ENCODE assay signal across 28 mouse cellular contexts in the genomic region with DNA sequence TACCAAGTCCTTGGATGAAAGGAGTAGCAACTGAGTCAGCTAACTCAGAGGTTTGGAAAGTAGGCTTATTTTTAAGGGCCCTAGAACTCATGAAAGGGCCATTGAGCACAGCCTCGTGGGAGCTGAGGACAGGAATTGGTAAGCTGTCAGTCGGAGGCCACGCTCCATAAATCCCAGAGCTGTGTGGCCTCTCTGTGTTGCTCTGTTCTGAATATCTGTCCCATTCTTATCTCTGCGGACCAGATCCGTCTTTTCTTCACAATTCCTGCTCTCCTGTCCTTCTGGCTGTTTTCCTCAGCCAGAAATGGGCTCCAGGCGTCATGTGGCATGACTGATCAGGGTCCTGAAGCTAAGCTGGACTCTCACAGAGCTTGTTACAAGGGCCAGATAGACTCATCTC. TPM values are rescaled to one million over a fixed set of nuclear protein-coding genes. Genes with fewer than 3 reads are reported as not detected.
DNase-seq lines count a peak whose midpoint lies in the region; ATAC-seq and TF ChIP-seq lines count a peak whose summit lies in the region.
"Had no signal": no experiment of that assay in that cellular context is flagged by ENCODE, and none has a peak within 500 bp of the region (broad histone marks: within the 10 kb centered on the region; RNA-seq: fewer than 3 reads in every experiment).

No protein-coding gene starts in this region.

- ATAC-seq in heart, embryonic 11.5 days (replicated peaks; ENCODE audit: insufficient number of reproducible peaks, low FRiP score, low TSS enrichment): no peak
- peak; percentile 87 for ATAC-seq in kidney, embryonic 15.5 days (replicated peaks; ENCODE audit: low FRiP score)
- ATAC-seq in midbrain, embryonic 15.5 days (replicated peaks): peak; percentile 27; the same call in 1 of the 2 replicates
- no peak for ATAC-seq in midbrain, embryonic 14.5 days (ENCODE audit: low FRiP score, low TSS enrichment)
- ATAC-seq: forebrain, embryonic 15.5 days had no signal

- WGBS in heart, embryonic 10.5 days: 40% methylated on average over 6 of the region's 6 CpGs
- 41% methylated on average over 6 of the region's 6 CpGs for WGBS in heart, embryonic 11.5 days (ENCODE audit: insufficient replicate concordance)
- WGBS in kidney, embryonic 15.5 days: 23% methylated on average over 6 of the region's 6 CpGs
- 59% methylated on average over 6 of the region's 6 CpGs for WGBS in midbrain, embryonic 15.5 days
- WGBS in midbrain, embryonic 14.5 days: 49% methylated on average over 6 of the region's 6 CpGs

- H3K27me3 ChIP-seq in heart, embryonic 10.5 days (ENCODE audit: insufficient read depth, poor library complexity, severe bottlenecking): no peaks in the 10 kb centered on the region
- no peaks in the 10 kb centered on the region for H3K27me3 ChIP-seq in heart, embryonic 11.5 days (ENCODE audit: control insufficient read depth, insufficient read depth, low read length)
- no peaks in the 10 kb centered on the region; the same call in 1 of the 2 replicates for H3K27me3 ChIP-seq in kidney, embryonic 15.5 days
- H3K27me3 ChIP-seq in midbrain, embryonic 15.5 days (replicated peaks): no peaks in the 10 kb centered on the region
- no peaks in the 10 kb centered on the region for H3K27me3 ChIP-seq in midbrain, embryonic 14.5 days (ENCODE audit: control insufficient read depth, insufficient read depth, low read length)
- H3K27me3 ChIP-seq: embryonic facial prominence, embryonic 13.5 days; forebrain, embryonic 15.5 days; limb, embryonic 12.5 days; liver, embryonic 15.5 days; stomach, embryonic 15.5 days had no signal

- H3K36me3 ChIP-seq in heart, embryonic 10.5 days: no peaks in the 10 kb centered on the region
- no peaks in the 10 kb centered on the region for H3K36me3 ChIP-seq in heart, embryonic 11.5 days (ENCODE audit: control insufficient read depth, insufficient read depth, low read length)
- no peaks in the 10 kb centered on the region for H3K36me3 ChIP-seq in kidney, embryonic 15.5 days
- H3K36me3 ChIP-seq in midbrain, embryonic 15.5 days (replicated peaks): no peaks in the 10 kb centered on the region
- no peaks in the 10 kb centered on the region for H3K36me3 ChIP-seq in midbrain, embryonic 14.5 days (ENCODE audit: control insufficient read depth, insufficient read depth, low read length)
- H3K36me3 ChIP-seq: embryonic facial prominence, embryonic 13.5 days; forebrain, embryonic 10.5 days; forebrain, embryonic 15.5 days; G1E; hindbrain, embryonic 10.5 days; limb, embryonic 12.5 days; liver, embryonic 15.5 days; stomach, embryonic 15.5 days had no signal

- no peak for TF ChIP-seq POLR2A in brain, embryonic 14.5 days (IDR thresholded peaks at IDR 0.05; ENCODE audit: borderline replicate concordance, extremely low read depth, insufficient read depth, insufficient read length, poor library complexity, severe bottlenecking)

- no peaks in the 10 kb centered on the region for H3K4me1 ChIP-seq in heart, embryonic 10.5 days
- no peaks in the 10 kb centered on the region for H3K4me1 ChIP-seq in heart, embryonic 11.5 days (ENCODE audit: control insufficient read depth, insufficient read depth, low read length)
- peaks cover 9% of the 10 kb centered on the region; the same call in 1 of the 2 replicates for H3K4me1 ChIP-seq in kidney, embryonic 15.5 days
- no peaks in the 10 kb centered on the region for H3K4me1 ChIP-seq in midbrain, embryonic 15.5 days
- no peaks in the 10 kb centered on the region for H3K4me1 ChIP-seq in midbrain, embryonic 14.5 days (ENCODE audit: control insufficient read depth, insufficient read depth, low read length)
- H3K4me1 ChIP-seq: embryonic facial prominence, embryonic 13.5 days; forebrain, embryonic 10.5 days; forebrain, embryonic 15.5 days; hindbrain, embryonic 10.5 days; limb, embryonic 12.5 days; liver, embryonic 15.5 days; stomach, embryonic 15.5 days had no signal

- H3K9me3 ChIP-seq in heart, embryonic 10.5 days: no peaks in the 10 kb centered on the region
- H3K9me3 ChIP-seq in heart, embryonic 11.5 days (replicated peaks; ENCODE audit: control insufficient read depth, low read length): no peaks in the 10 kb centered on the region
- H3K9me3 ChIP-seq in kidney, embryonic 15.5 days (replicated peaks): no peaks in the 10 kb centered on the region
- no peaks in the 10 kb centered on the region for H3K9me3 ChIP-seq in midbrain, embryonic 15.5 days
- H3K9me3 ChIP-seq in midbrain, embryonic 14.5 days (ENCODE audit: control insufficient read depth, low read length): no peaks in the 10 kb centered on the region
- H3K9me3 ChIP-seq: embryonic facial prominence, embryonic 13.5 days; forebrain, embryonic 10.5 days; forebrain, embryonic 15.5 days; G1E; hindbrain, embryonic 10.5 days; limb, embryonic 12.5 days; liver, embryonic 15.5 days; stomach, embryonic 15.5 days had no signal

- no peak overlapping the region for H3K9ac ChIP-seq in heart, embryonic 11.5 days (ENCODE audit: low read depth, low read length)
- no peak overlapping the region for H3K9ac ChIP-seq in kidney, embryonic 15.5 days
- H3K9ac ChIP-seq in midbrain, embryonic 15.5 days: no peak overlapping the region
- H3K9ac ChIP-seq in midbrain, embryonic 14.5 days (replicated peaks; ENCODE audit: low read length): no peak overlapping the region
- H3K9ac ChIP-seq: embryonic facial prominence, embryonic 13.5 days; forebrain, embryonic 15.5 days; limb, embryonic 12.5 days; liver, embryonic 15.5 days; lung, embryonic 14.5 days; stomach, embryonic 15.5 days had no signal

- no peak overlapping the region for H3K4me3 ChIP-seq in heart, embryonic 10.5 days
- no peak overlapping the region for H3K4me3 ChIP-seq in heart, embryonic 11.5 days (ENCODE audit: low read depth, low read length)
- H3K4me3 ChIP-seq in kidney, embryonic 15.5 days (replicated peaks): no peak overlapping the region
- H3K4me3 ChIP-seq in midbrain, embryonic 15.5 days: no peak overlapping the region
- H3K4me3 ChIP-seq in midbrain, embryonic 14.5 days (replicated peaks; ENCODE audit: low read depth, low read length): no peak overlapping the region
- H3K4me3 ChIP-seq: embryonic facial prominence, embryonic 13.5 days; forebrain, embryonic 10.5 days; forebrain, embryonic 15.5 days; hindbrain, embryonic 10.5 days; left cerebral cortex, adult 2 months; limb, embryonic 12.5 days; liver, embryonic 15.5 days; stomach, embryonic 15.5 days had no signal

- DNase-seq in heart, embryonic 10.5 days (ENCODE audit: low spot score): peak; percentile 63
- no peak for DNase-seq in kidney, postnatal 10 days
- DNase-seq in midbrain, embryonic 14.5 days: no peak
- DNase-seq in brain, embryonic 14.5 days (ENCODE audit: low read depth): peak; percentile 1
- no peak for DNase-seq in MN1 (ENCODE audit: low spot score)
- DNase-seq: adrenal gland, postnatal 14 days; cerebellum, adult 18-20 months; cerebellum, postnatal 10 days; gastrocnemius, postnatal 25 days; heart, adult 18-20 months; heart, postnatal 14 days; kidney, adult 9 months; lung, embryonic 14.5 days; lung, postnatal 14 days; right cerebral cortex, postnatal 25 days; thymus, postnatal 14 days had no signal

- no peak overlapping the region for H3K27ac ChIP-seq in heart, embryonic 10.5 days
- no peak overlapping the region for H3K27ac ChIP-seq in heart, embryonic 11.5 days (ENCODE audit: low read depth, low read length)
- 0 out of 2 replicates have a peak overlapping the region, but pooled peaks have one; percentile 28 for H3K27ac ChIP-seq in kidney, embryonic 15.5 days
- no peak overlapping the region for H3K27ac ChIP-seq in midbrain, embryonic 15.5 days
- H3K27ac ChIP-seq in midbrain, embryonic 14.5 days (replicated peaks; ENCODE audit: low read depth, low read length): no peak overlapping the region
- H3K27ac ChIP-seq: embryonic facial prominence, embryonic 13.5 days; forebrain, embryonic 10.5 days; forebrain, embryonic 15.5 days; hindbrain, embryonic 10.5 days; left cerebral cortex, adult 2 months; limb, embryonic 12.5 days; liver, embryonic 15.5 days; stomach, embryonic 15.5 days had no signal

- TF ChIP-seq CTCF in brain, embryonic 14.5 days (IDR thresholded peaks at IDR 0.05; ENCODE audit: borderline replicate concordance, extremely low read depth, insufficient read depth, insufficient read length): no peak

- H3K4me2 ChIP-seq in heart, embryonic 11.5 days: no peak overlapping the region
- no peak overlapping the region for H3K4me2 ChIP-seq in kidney, embryonic 15.5 days
- H3K4me2 ChIP-seq in midbrain, embryonic 15.5 days: no peak overlapping the region
- H3K4me2 ChIP-seq in midbrain, embryonic 14.5 days (ENCODE audit: low read length): no peak overlapping the region
- H3K4me2 ChIP-seq: embryonic facial prominence, embryonic 13.5 days; forebrain, embryonic 15.5 days; limb, embryonic 12.5 days; liver, embryonic 15.5 days; lung, embryonic 14.5 days; stomach, embryonic 15.5 days had no signal

RNA-seq across cellular contexts. Expression of a gene that starts 58.6 kb away (rescaled TPM):
- polyA plus RNA-seq in heart, embryonic 10.5 days (2016; fragmentation: Nextera tagmentation; extraction: Ambion mirVana): 16.2 and 17.2 TPM in 2 replicates
- polyA plus RNA-seq in heart, embryonic 11.5 days (2014; fragmentation: Nextera tagmentation; extraction: Ambion mirVana): 16.0 and 17.9 TPM in 2 replicates
- polyA plus RNA-seq in kidney, embryonic 15.5 days (2015; fragmentation: Nextera tagmentation; extraction: Ambion mirVana): 11.4 and 13.0 TPM in 2 replicates
- polyA plus RNA-seq in midbrain, embryonic 15.5 days (2015; fragmentation: Nextera tagmentation; extraction: Ambion mirVana): 3.9 and 4.5 TPM in 2 replicates
- 4.1 and 7.9 TPM in 2 replicates for polyA plus RNA-seq in midbrain, embryonic 14.5 days (2014; fragmentation: Nextera tagmentation; extraction: Ambion mirVana)
- polyA plus RNA-seq in brain, embryonic 14.5 days (2012; rRNA removed): 10.8 and 13.5 TPM in 2 replicates

Comparison
In these comparisons a context has a peak if more than half of its experiments do, and no peak if none do; other contexts are left out.
1. ATAC-seq: peak in kidney, embryonic 15.5 days (single experiment) and midbrain, embryonic 15.5 days (single experiment); none in heart, embryonic 11.5 days (single experiment) and midbrain, embryonic 14.5 days (single experiment).
2. DNase-seq: peak in heart, embryonic 10.5 days (single experiment) and brain, embryonic 14.5 days (single experiment); none in kidney, postnatal 10 days (single experiment), midbrain, embryonic 14.5 days (single experiment) and MN1 (single experiment).